Mouse (Mus musculus) CH12.LX (cell line): ENCODE data around the gene Rgs1. TPM values are rescaled to one million over a fixed set of nuclear protein-coding genes. Genes with fewer than 3 reads are reported as not detected.

Experiments used
- DNase-seq: peaks from one replicate; pipeline ENCODE4 v3.0.0-alpha.2; 2013; ENCODE audit errors: extremely low read depth
- H3K27ac ChIP-seq: 2 replicates; pipeline ENCODE4 v1.5.1; 2012; ENCODE audit warnings: low read depth, mild to moderate bottlenecking, control low read depth, moderate library complexity; ENCODE audit not compliant: insufficient read depth
- H3K27me3 ChIP-seq: replicated peaks from 2 replicates; pipeline ENCODE3; 2012; ENCODE audit warnings: inconsistent platforms
- H3K36me3 ChIP-seq, 2 experiments: replicated peaks in 1 of 2; 2 replicates each; pipeline versions ENCODE3 to v1.6.1; 2012; ENCODE audit warnings: inconsistent platforms in 1 of 2, low read length in 1 of 2, mild to moderate bottlenecking in 1 of 2, mixed read lengths in 1 of 2, moderate library complexity in 1 of 2; ENCODE audit not compliant: control insufficient read depth in 1 of 2, insufficient read depth in 1 of 2
- H3K4me1 ChIP-seq, 2 experiments: 2 replicates each; pipeline ENCODE4 v1.6.1; 2012; ENCODE audit warnings: inconsistent platforms in 1 of 2, moderate library complexity in 1 of 2; ENCODE audit not compliant: insufficient read depth in 2 of 2, control insufficient read depth in 1 of 2
- H3K4me2 ChIP-seq: 2 replicates; pipeline ENCODE4 v1.6.1; 2012; ENCODE audit warnings: low read depth, mild to moderate bottlenecking, control low read depth; ENCODE audit not compliant: poor library complexity, insufficient read depth, severe bottlenecking
- H3K4me3 ChIP-seq, 3 experiments: fragments of 150-350 bp in 1 of 3; sonication (generic) in 1 of 3; replicated peaks in 1 of 3; 2 replicates each; pipeline versions ENCODE3 to v1.5.1; 2011 to 2012; ENCODE audit warnings: low read depth in 2 of 3, low read length in 2 of 3, mild to moderate bottlenecking in 2 of 3, moderate library complexity in 2 of 3, control low read depth in 1 of 3, improper control_type of control experiment in 1 of 3, inconsistent platforms in 1 of 3, mixed read lengths in 1 of 3; ENCODE audit not compliant: poor library complexity in 1 of 3
- H3K79me2 ChIP-seq: replicated peaks from 2 replicates; pipeline ENCODE4 v1.6.1; 2012; ENCODE audit warnings: mild to moderate bottlenecking, moderate library complexity; ENCODE audit not compliant: control insufficient read depth, poor library complexity, insufficient read depth, severe bottlenecking; ENCODE audit errors: extremely low read depth
- H3K9ac ChIP-seq: 2 replicates; pipeline ENCODE4 v1.6.1; 2012; ENCODE audit warnings: low read depth, mild to moderate bottlenecking, control low read depth, moderate library complexity; ENCODE audit not compliant: insufficient read depth
- H3K9me3 ChIP-seq: replicated peaks from 2 replicates; pipeline ENCODE3; 2012; ENCODE audit warnings: low read length, inconsistent platforms, mixed read lengths
- CHD1 ChIP-seq: IDR thresholded peaks from 2 replicates; pipeline ENCODE4 v1.6.1; 2012; ENCODE audit warnings: low read depth, low read length, improper control_type of control experiment, inconsistent platforms
- ELF1 ChIP-seq: IDR thresholded peaks from 2 replicates; pipeline ENCODE4 v1.6.1; 2014; ENCODE audit warnings: low read depth, mild to moderate bottlenecking, inconsistent platforms, low read length, improper control_type of control experiment
- JUND ChIP-seq: conservative IDR thresholded peaks from 2 replicates; pipeline ENCODE4 v1.6.1; 2011; ENCODE audit warnings: low read depth, low read length, improper control_type of control experiment
- KAT2A ChIP-seq: IDR thresholded peaks from 2 replicates; pipeline ENCODE4 v1.6.1; 2012; ENCODE audit warnings: low read length, improper control_type of control experiment, inconsistent platforms; ENCODE audit not compliant: insufficient replicate concordance
- MEF2A ChIP-seq: IDR thresholded peaks from 2 replicates; pipeline ENCODE4 v1.6.1; 2014; ENCODE audit warnings: low read depth, mild to moderate bottlenecking, inconsistent platforms, low read length, improper control_type of control experiment, borderline replicate concordance
- NRF1 ChIP-seq: IDR thresholded peaks from 2 replicates; pipeline ENCODE4 v1.6.1; 2014; ENCODE audit warnings: low read depth, mild to moderate bottlenecking, inconsistent platforms, low read length, improper control_type of control experiment, moderate library complexity
- PAX5 ChIP-seq: IDR thresholded peaks from 2 replicates; pipeline ENCODE4 v1.6.1; 2012; ENCODE audit warnings: low read length, inconsistent platforms, mixed read lengths
- POLR2A ChIP-seq: IDR thresholded peaks from 2 replicates; pipeline ENCODE4 v1.6.1; 2011; ENCODE audit warnings: low read depth, mild to moderate bottlenecking, improper control_type of control experiment, low read length
- TBP ChIP-seq: conservative IDR thresholded peaks from 2 replicates; pipeline ENCODE4 v1.6.1; 2011; ENCODE audit warnings: low read depth, low read length, improper control_type of control experiment
- USF1 ChIP-seq: IDR thresholded peaks from 2 replicates; pipeline ENCODE4 v1.6.1; 2014; ENCODE audit warnings: low read depth, mild to moderate bottlenecking, inconsistent platforms, low read length, improper control_type of control experiment
- ZKSCAN1 ChIP-seq: IDR thresholded peaks from 2 replicates; pipeline ENCODE4 v1.6.1; 2012; ENCODE audit warnings: low read depth, inconsistent platforms, low read length, improper control_type of control experiment, borderline replicate concordance
- ZNF384 ChIP-seq: IDR thresholded peaks from 2 replicates; pipeline ENCODE4 v1.6.1; 2012; ENCODE audit warnings: low read depth, low read length, improper control_type of control experiment, inconsistent platforms
- dilution Hi-C: fragments of 300-500 bp; cut with MboI; formaldehyde crosslinking; loops from 2 replicates; pipeline ENCODE4 v1.14.3; 2020; ENCODE audit warnings: low sequenced_read_pairs; ENCODE audit not compliant: extremely low pct_unique_long_range_greater_than_20kb, extremely low pct_ligation_motif_present
- in situ Hi-C: fragments of 300-500 bp; cut with MboI; formaldehyde crosslinking; loops from 3 replicates; pipeline ENCODE4 v1.14.3; 2019; ENCODE audit warnings: low sequenced_read_pairs, low pct_ligation_motif_present, low pct_unique_long_range_greater_than_20kb, mixed read lengths
- polyA plus RNA-seq: library from polyadenylated mRNA; unstranded; fragments of >175 nt; gene quantifications from 2 replicates; pipeline ENCODE4 v1.2.1, GENCODE M21; 2012; ENCODE audit warnings: low read depth; ENCODE audit not compliant: insufficient read length
- total RNA-seq, 2 experiments: library from RNA; depleted of rRNA; stranded (reverse); fragments of 300-350 nt in 1 of 2; fragments of >200 nt in 1 of 2; gene quantifications; 2 replicates each; pipeline ENCODE4 v1.2.3; 2012 to 2014

The Rgs1 gene
- total and polyA plus RNA-seq, 3 experiments, result 3.2 to 25.2 (median 3.6) TPM

DNA sequence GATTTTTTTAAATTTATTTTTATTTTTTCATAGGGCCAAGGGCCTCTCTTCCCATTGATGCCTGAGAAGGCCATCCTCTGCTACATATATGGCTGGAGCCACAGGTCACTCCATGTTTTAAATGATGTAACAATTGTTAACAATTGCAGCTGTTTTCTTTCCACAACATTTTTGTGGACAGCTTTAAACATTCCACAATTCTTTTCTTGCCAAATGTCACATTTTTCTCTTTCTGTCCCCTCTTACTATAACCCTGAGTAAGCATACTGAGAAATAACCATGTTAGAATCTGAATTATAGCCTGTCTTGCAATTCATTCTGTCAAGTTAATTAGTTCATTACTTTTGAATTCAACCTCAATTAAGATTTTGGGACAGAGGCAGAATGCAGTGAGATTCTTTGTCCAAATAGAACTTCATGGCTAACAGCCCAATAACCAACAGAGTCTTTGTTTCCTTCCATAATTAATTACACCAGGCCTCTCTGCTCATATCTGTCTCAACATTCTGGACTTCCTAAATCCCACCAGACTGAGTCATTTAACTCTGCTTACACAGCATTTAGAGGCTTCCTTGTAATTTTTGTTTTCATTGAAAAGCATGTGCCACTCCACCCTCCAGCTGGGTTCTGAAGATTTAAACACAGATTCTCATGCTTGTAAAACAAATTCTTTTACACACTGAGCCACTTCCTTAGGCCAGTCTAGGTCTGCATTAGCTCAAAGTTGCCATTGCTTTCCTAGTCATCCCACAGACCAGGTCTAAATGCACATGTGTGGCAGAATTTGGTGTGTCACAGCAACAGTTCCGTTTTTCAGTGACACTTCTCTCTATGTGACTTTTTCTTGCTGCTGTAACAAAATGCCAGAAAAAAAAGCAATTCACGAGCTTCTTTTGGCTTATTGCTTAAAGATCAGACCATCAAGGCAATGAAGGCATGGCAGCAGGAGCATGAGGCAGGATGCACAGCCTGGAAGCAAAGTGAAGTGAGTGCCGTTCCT lies 18.7 kb upstream of the Rgs1 start:
- Histone ChIP-seq H3K79me2 (no peaks in the 10 kb centered on the region), H3K4me2 (no peak overlapping the region), H3K4me1 (no peaks in the 10 kb centered on the region), H3K36me3 (no peaks in the 10 kb centered on the region), H3K9me3 (no peaks in the 10 kb centered on the region), H3K27me3 (no peaks in the 10 kb centered on the region), H3K4me3 (no peak overlapping the region), H3K9ac (no peak overlapping the region), H3K27ac (no peak overlapping the region)
- in situ Hi-C loops, result no loop called here
- DNase-seq, result no peak
- dilution Hi-C loops, result no loop called here
- TF ChIP-seq USF1, result no peak

DNA sequence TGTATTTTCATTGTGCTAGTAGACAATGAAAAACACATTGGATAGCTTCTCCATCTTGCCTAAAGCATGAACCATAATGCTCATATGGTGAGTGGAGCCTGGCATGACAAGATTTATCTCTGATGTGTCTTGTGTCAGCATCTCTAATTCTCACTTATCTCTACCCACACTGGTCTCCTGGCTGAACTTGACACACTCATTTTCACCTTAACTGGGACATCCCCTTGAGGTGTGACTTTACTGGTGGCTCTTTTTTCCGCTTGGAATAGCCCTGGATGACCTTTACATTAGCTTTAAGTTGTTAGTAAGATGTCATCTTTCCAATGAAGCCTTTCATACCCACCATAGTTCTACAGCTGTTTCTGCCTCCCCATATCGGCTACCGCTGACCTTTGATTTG lies 15.0 kb upstream of the Rgs1 start:
- Histone ChIP-seq H3K27ac (no peak overlapping the region), H3K27me3 (no peaks in the 10 kb centered on the region), H3K9ac (no peak overlapping the region), H3K4me1 (no peaks in the 10 kb centered on the region), H3K36me3 (no peaks in the 10 kb centered on the region), H3K9me3 (no peaks in the 10 kb centered on the region), H3K4me3 (no peak overlapping the region), H3K79me2 (no peaks in the 10 kb centered on the region), H3K4me2 (no peak overlapping the region)
- dilution Hi-C loops, result no loop called here
- TF ChIP-seq JUND, result no peak
- no peak for TF ChIP-seq ZNF384
- TF ChIP-seq ELF1, result no peak
- no peak for TF ChIP-seq TBP
- no peak for TF ChIP-seq NRF1
- TF ChIP-seq POLR2A, result no peak
- no peak for TF ChIP-seq MEF2A
- TF ChIP-seq PAX5, result no peak
- no peak for DNase-seq
- in situ Hi-C loops, result no loop called here

- no peak for DNase-seq
- Histone ChIP-seq H3K27me3 (no peaks in the 10 kb centered on the region), H3K79me2 (no peaks in the 10 kb centered on the region), H3K9me3 (no peaks in the 10 kb centered on the region), H3K4me2 (no peak overlapping the region), H3K4me1 (peaks cover 0 to 5% of the 10 kb centered on the region in 2 experiments; a peak in 1 of 4 replicates), H3K36me3 (no peaks in the 10 kb centered on the region), H3K27ac (no peak overlapping the region), H3K9ac (no peak overlapping the region), H3K4me3 (no peak overlapping the region)
- TF ChIP-seq KAT2A (no peak), CHD1 (no peak), POLR2A (no peak), ZKSCAN1 (no peak)
- in situ Hi-C loops (no loop called here), dilution Hi-C loops (no loop called here)
These were observed 13.0 kb upstream of the Rgs1 start for GRCm38 (mm10) chr1:144262008-144262407.
